Mouse (Mus musculus) hindbrain, embryonic 16.5 days (tissue): Measurements from ENCODE around the gene Lmo7. TPM values are rescaled to one million over a fixed set of nuclear protein-coding genes. Genes with fewer than 3 reads are reported as not detected.

ENCODE experiments used
- ATAC-seq: fragments of 200-750 bp; cut with Nextera tagmentation; 2 replicates; pipeline ENCODE4 v1.8.0; 2017; ENCODE audit warnings: moderate TSS enrichment, moderate library complexity
- H3K27ac ChIP-seq: fragments of 300-500 bp; sonication (generic); 2 replicates; pipeline ENCODE4 v1.5.1; 2014; ENCODE audit warnings: low read depth, mild to moderate bottlenecking, control low read depth, low read length, moderate library complexity
- H3K27me3 ChIP-seq: fragments of 300-500 bp; sonication (generic); replicated peaks from 2 replicates; pipeline ENCODE4 v1.6.1; 2014; ENCODE audit warnings: low read length; ENCODE audit not compliant: control insufficient read depth, insufficient read depth
- H3K36me3 ChIP-seq: fragments of 300-500 bp; sonication (generic); 2 replicates; pipeline ENCODE4 v1.6.1; 2014; ENCODE audit warnings: mild to moderate bottlenecking, low read length, moderate library complexity, mixed read lengths; ENCODE audit not compliant: control insufficient read depth, insufficient read depth
- H3K4me1 ChIP-seq: fragments of 300-500 bp; sonication (generic); 2 replicates; pipeline ENCODE4 v1.6.1; 2014; ENCODE audit warnings: low read depth, low read length; ENCODE audit not compliant: control insufficient read depth, insufficient read depth
- H3K4me2 ChIP-seq: fragments of 300-500 bp; sonication (generic); 2 replicates; pipeline ENCODE4 v1.6.1; 2014; ENCODE audit warnings: mild to moderate bottlenecking, low read length, control low read depth, moderate library complexity
- H3K4me3 ChIP-seq: fragments of 300-500 bp; sonication (generic); 2 replicates; pipeline ENCODE4 v1.5.1; 2014; ENCODE audit warnings: mild to moderate bottlenecking, low read length, control low read depth, moderate library complexity
- H3K9ac ChIP-seq: fragments of 300-500 bp; sonication (generic); 2 replicates; pipeline ENCODE4 v1.6.1; 2014; ENCODE audit warnings: low read depth, mild to moderate bottlenecking, control low read depth, low read length, moderate library complexity
- H3K9me3 ChIP-seq: fragments of 300-500 bp; sonication (generic); 2 replicates; pipeline ENCODE4 v1.6.1; 2014; ENCODE audit warnings: mild to moderate bottlenecking, low read length, moderate library complexity; ENCODE audit not compliant: control insufficient read depth
- WGBS: fragments of 180-500 bp; shearing (Covaris S2); extraction: QIAGEN DNeasy Blood & Tissue Kit; methylation state at CpG from one replicate; pipeline ENCODE4 v1.1.7; 2014; 5-methylcytosine and 5-hydroxymethylcytosine counted together
- polyA plus RNA-seq: library from polyadenylated mRNA; unstranded; fragments of >200 nt; fragmentation: Nextera tagmentation; extraction: Ambion mirVana; gene quantifications from 2 replicates; pipeline ENCODE4 v1.2.1, GENCODE M21; 2015

Lmo7 gene
- polyA plus RNA-seq, 1 experiment from 2014 or later, result 2.3 TPM

DNA sequence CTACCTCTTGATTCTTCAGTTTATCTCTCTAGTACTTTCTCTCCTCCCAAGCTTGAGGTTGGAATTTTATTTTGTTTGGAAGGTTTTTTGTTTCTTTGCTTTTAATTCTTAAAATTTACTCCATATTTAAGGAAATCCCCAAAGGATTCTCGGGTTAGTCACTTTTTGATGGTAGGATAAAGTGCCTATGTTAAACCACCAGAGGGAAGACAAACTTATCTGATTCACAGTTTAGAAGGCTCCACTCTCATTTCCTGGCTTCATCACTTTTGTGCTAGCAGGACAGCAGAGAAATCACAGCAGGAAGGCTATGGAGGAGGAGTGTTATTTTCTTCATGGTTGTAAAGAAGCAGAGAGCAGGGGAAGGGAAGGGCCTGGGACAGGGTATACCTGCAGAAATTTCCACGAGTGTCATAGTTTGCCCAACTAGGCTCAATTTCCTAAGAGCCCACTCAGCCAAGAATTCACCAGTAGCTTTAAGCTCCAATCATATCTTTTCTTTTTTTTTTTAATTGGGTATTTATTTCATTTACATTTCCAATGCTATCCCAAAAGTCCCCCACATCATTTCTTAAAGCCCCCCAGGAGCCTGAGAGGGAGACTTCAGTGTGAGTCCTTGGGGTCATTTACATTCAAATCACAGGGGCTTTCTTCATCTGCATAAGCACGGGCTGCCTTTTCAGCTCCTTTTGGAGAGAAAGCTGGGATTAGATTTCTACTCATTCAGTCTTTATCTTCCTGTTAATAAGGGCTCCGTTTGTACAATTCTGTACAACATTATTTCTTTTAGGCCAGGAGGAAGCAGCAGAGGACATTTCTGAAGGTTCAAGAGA, 46.8 kb downstream of the Lmo7 start:
- Histone ChIP-seq H3K4me2 (no peak overlapping the region), H3K4me1 (no peaks in the 10 kb centered on the region), H3K36me3 (no peaks in the 10 kb centered on the region), H3K9me3 (no peaks in the 10 kb centered on the region), H3K27me3 (no peaks in the 10 kb centered on the region), H3K9ac (no peak overlapping the region), H3K4me3 (no peak overlapping the region), H3K27ac (no peak overlapping the region)
- WGBS, result 12% methylated on average over 4 of the region's 4 CpGs
- ATAC-seq, result no peak

DNA sequence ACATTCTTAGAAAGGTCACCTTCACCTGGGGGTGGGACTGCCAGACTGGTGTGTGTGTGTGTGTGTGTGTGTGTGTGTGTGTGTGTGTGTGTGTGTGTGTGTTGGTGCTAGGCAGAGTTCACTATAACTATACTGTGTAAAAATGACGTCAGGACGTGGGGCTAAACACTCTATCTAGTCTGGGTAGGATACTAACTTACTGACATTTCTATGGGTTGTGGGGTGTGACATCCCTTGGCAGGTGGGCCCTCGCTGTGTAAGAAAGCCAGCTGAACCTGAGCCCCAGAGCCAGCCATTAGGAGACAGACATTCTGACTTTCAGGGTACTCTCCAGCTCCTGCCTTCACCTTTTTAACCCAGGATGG, 47.4 kb downstream of the Lmo7 start:
- Histone ChIP-seq H3K4me2 (no peak overlapping the region), H3K36me3 (no peaks in the 10 kb centered on the region), H3K9me3 (no peaks in the 10 kb centered on the region), H3K9ac (no peak overlapping the region), H3K4me1 (no peaks in the 10 kb centered on the region), H3K27me3 (no peaks in the 10 kb centered on the region), H3K4me3 (no peak overlapping the region), H3K27ac (no peak overlapping the region)
- ATAC-seq, result no peak
- WGBS, result 36% methylated on average over 3 of the region's 3 CpGs

- Histone ChIP-seq H3K9me3 (no peaks in the 10 kb centered on the region), H3K4me3 (no peak overlapping the region), H3K4me2 (no peak overlapping the region), H3K4me1 (no peaks in the 10 kb centered on the region), H3K36me3 (no peaks in the 10 kb centered on the region), H3K27me3 (no peaks in the 10 kb centered on the region), H3K9ac (no peak overlapping the region), H3K27ac (no peak overlapping the region)
- 94% methylated on average over 3 of the region's 3 CpGs for WGBS
- no peak for ATAC-seq
Observed at GRCm38 (mm10) chr14:101778426-101778825, 48.7 kb downstream of the Lmo7 start.

DNA sequence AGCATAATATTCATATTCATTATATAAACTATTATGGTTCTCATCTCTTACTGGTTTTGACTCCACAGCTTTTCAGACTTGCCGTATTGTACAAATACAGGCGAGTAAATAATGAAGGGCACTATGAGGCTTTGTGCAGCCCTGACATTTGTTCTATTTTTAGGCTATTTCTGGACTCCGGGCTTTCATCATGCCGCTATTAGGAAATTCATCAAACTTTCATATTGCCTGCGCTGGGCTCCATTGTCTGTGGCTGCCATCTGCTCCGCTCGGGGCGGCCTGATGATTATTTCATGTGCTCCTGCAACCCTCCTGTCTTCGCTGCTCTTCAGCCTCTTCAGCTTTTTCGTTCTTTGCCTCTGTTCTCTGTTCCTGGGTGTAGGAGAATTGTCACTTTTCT, 50.3 kb downstream of the Lmo7 start:
- 63% methylated on average over 10 of the region's 10 CpGs for WGBS
- Histone ChIP-seq H3K36me3 (no peaks in the 10 kb centered on the region), H3K27ac (no peak overlapping the region)

DNA sequence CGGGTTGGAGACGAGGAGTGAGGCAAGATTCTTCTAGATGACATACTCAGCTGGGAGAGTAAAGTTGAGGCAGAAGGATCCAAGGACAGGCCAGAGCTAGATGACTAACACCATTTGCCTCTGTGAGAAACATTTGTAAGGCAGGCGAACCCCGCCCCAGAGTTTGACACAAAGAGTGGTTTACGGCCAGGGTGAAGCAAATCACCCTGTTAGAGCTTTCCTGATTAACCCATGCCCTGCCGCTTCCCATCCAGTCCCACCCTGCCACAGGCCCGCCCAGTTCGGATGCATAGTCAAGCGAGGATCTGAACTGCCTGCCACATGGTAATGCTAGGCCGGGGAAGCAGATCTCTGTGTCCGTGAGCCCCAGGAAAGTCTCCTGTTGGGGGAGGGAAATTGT, 51.5 kb downstream of the Lmo7 start:
- no peaks in the 10 kb centered on the region for H3K4me1 ChIP-seq
- no peak for ATAC-seq

More for the DNA sequence above, 50.3 kb downstream of the Lmo7 start:
- Histone ChIP-seq H3K4me1 (no peaks in the 10 kb centered on the region), H3K9ac (no peak overlapping the region), H3K4me2 (no peak overlapping the region), H3K4me3 (no peak overlapping the region), H3K9me3 (no peaks in the 10 kb centered on the region), H3K27me3 (no peaks in the 10 kb centered on the region)
- ATAC-seq, result no peak

GRCm38 (mm10) chr14:101781943-101782510, 52.3 kb downstream of the Lmo7 start:
- Histone ChIP-seq H3K27ac (no peak overlapping the region), H3K4me3 (no peak overlapping the region), H3K4me2 (no peak overlapping the region), H3K4me1 (no peaks in the 10 kb centered on the region), H3K27me3 (no peaks in the 10 kb centered on the region), H3K36me3 (no peaks in the 10 kb centered on the region), H3K9ac (no peak overlapping the region), H3K9me3 (no peaks in the 10 kb centered on the region)
- 35% methylated on average over 3 of the region's 3 CpGs for WGBS
- peak; percentile 58; the same call in 1 of the 2 replicates for ATAC-seq

More for the DNA sequence above, 51.5 kb downstream of the Lmo7 start:
- H3K9ac ChIP-seq, result no peak overlapping the region
- H3K9me3 ChIP-seq, result no peaks in the 10 kb centered on the region
- WGBS, result 80% methylated on average over 11 of the region's 11 CpGs
- no peaks in the 10 kb centered on the region for H3K36me3 ChIP-seq
- H3K27ac ChIP-seq, result no peak overlapping the region
- no peaks in the 10 kb centered on the region for H3K27me3 ChIP-seq
- no peak overlapping the region for H3K4me3 ChIP-seq
- H3K4me2 ChIP-seq, result no peak overlapping the region

GRCm38 (mm10) chr14:101784315-101784945, 54.7 kb downstream of the Lmo7 start:
- no peak for ATAC-seq
- H3K4me1 ChIP-seq, result no peaks in the 10 kb centered on the region
- 98% methylated on average over 3 of the region's 3 CpGs for WGBS
- no peak overlapping the region for H3K9ac ChIP-seq
- H3K36me3 ChIP-seq, result no peaks in the 10 kb centered on the region
- H3K27ac ChIP-seq, result no peak overlapping the region
- H3K4me3 ChIP-seq, result no peak overlapping the region
- no peaks in the 10 kb centered on the region for H3K9me3 ChIP-seq
- no peaks in the 10 kb centered on the region for H3K27me3 ChIP-seq
- no peak overlapping the region for H3K4me2 ChIP-seq

DNA sequence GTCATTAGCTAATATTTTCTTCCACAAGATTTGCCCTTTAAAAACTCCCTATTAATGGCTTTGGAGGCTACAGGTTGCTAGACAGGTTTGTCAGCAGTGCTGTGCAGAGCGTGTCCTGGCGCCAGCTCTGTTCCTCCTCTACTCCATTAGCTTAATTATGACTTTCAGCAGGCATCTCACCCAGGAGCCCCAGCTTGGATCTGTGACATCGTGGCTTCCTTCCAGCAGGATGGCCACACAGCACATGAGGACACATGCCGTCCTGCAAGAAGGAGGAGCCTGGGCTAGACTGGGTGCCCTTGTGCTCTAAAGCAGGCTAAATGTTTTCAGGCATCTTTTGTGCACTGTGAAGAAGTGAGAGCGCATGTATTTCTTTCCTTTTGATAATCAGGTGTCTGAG, 58.1 kb downstream of the Lmo7 start:
- no peaks in the 10 kb centered on the region for H3K36me3 ChIP-seq
- ATAC-seq, result peak; percentile 60
- no peak overlapping the region for H3K4me2 ChIP-seq
- H3K9ac ChIP-seq, result no peak overlapping the region
- H3K4me3 ChIP-seq, result no peak overlapping the region
- H3K27ac ChIP-seq, result no peak overlapping the region
- H3K9me3 ChIP-seq, result no peaks in the 10 kb centered on the region
- no peaks in the 10 kb centered on the region for H3K4me1 ChIP-seq
- 58% methylated on average over 5 of the region's 5 CpGs for WGBS
- no peaks in the 10 kb centered on the region for H3K27me3 ChIP-seq

DNA sequence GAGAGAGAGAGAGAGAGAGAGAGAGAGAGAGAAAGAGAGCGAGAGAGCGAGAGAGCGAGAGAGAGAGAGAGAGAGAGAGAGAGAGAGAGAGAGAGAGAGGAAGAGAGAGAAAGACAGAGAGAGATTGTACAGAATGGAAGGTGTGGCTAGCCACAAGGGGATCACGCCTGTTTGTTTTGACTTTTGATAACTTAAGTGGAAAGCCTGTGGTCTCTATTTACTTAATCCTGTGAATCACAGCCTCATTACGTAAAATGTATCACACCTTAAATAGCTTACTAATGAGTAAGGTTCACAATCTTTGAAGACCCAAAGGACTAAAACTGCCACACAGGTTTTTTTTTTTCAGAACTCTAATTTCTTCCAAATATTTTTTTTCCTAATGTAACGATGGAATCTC, 58.7 kb downstream of the Lmo7 start:
- 80% methylated on average over 4 of the region's 6 CpGs for WGBS
- Histone ChIP-seq H3K4me3 (no peak overlapping the region), H3K9me3 (no peaks in the 10 kb centered on the region), H3K27ac (no peak overlapping the region), H3K4me2 (no peak overlapping the region), H3K36me3 (no peaks in the 10 kb centered on the region), H3K27me3 (no peaks in the 10 kb centered on the region), H3K4me1 (no peaks in the 10 kb centered on the region), H3K9ac (no peak overlapping the region)
- no peak for ATAC-seq
